Mouse (Mus musculus) E14TG2a.4 (cell line): Measurements from ENCODE around the gene Cyb561d2.

Experiments used
- CTCF ChIP-seq: conservative IDR thresholded peaks from 2 replicates; pipeline ENCODE4 v1.5.1; 2014; ENCODE audit warnings: low read length
- NANOG ChIP-seq: IDR thresholded peaks from 2 replicates; pipeline ENCODE4 v1.6.1; 2014; ENCODE audit warnings: borderline replicate concordance, low read length, mixed read lengths
- POU5F1 ChIP-seq: IDR thresholded peaks from 2 replicates; pipeline ENCODE4 v1.6.1; 2014; ENCODE audit warnings: low read length, borderline replicate concordance

DNA sequence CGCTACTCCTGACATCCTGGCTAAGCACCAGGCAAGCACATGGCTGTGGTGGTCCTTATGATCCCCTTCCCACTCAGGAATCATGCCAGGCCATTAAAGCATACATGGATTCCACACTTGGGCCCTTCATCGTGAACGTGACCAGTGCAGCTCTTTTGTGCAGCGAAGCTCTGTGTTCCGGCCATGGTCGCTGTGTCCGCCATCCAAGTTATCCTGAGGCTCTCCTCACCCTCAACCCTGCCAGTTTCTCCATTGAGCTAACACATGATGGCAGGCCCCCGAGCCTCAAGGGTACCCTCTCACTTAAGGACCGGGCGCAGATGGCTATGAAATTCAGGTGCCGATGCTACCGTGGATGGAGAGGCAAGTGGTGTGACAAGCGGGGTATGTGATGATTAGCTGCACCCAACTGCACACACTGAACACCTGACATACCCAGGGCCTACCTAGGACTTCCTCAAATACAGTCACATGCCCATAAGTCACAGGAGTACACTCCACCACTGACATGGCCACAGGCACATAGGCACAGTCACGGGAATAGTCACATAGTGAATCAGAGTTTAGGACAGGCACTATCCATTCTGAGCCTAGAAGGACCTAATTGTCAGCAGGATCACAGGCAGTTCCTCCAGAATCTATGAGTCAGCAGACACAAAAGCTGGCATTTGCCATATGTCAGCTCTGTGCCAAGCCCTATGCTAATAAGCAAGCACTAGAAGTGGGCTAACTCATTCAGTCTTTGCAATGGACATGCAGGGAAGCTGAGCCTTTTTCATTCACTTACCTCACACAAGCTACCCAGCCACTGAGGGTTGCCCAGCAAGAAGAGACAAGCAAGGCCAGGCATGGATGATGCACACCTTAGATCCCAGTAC is 37.3 kb upstream of the Cyb561d2 start:
- TF ChIP-seq CTCF (no peak), POU5F1 (no peak), NANOG (no peak)
